Mouse (Mus musculus) testis, adult 2 months (tissue): ENCODE measurements around the gene Cnot10. TPM values are rescaled to one million over a fixed set of nuclear protein-coding genes. Genes with fewer than 3 reads are reported as not detected.

Experiments used
- H3K27ac ChIP-seq: fragments of 200-500 bp; 2 replicates; pipeline ENCODE4 v1.5.1; 2012; ENCODE audit warnings: low read depth, low read length; ENCODE audit not compliant: control insufficient read depth, insufficient read depth
- H3K27me3 ChIP-seq: fragments of 200-500 bp; 2 replicates; pipeline ENCODE4 v1.6.1; 2012; ENCODE audit warnings: mild to moderate bottlenecking, low read length, moderate library complexity; ENCODE audit not compliant: control insufficient read depth, insufficient read depth
- H3K36me3 ChIP-seq: fragments of 200-500 bp; 2 replicates; pipeline ENCODE4 v1.6.1; 2012; ENCODE audit warnings: mild to moderate bottlenecking, low read length; ENCODE audit not compliant: control insufficient read depth, insufficient read depth
- H3K4me1 ChIP-seq: fragments of 200-500 bp; 2 replicates; pipeline ENCODE4 v1.6.1; 2012; ENCODE audit warnings: low read length; ENCODE audit not compliant: control insufficient read depth, insufficient read depth
- H3K4me3 ChIP-seq: fragments of 200-500 bp; 2 replicates; pipeline ENCODE4 v1.5.1; 2012; ENCODE audit warnings: low read depth, mild to moderate bottlenecking, low read length, moderate library complexity, mixed read lengths; ENCODE audit not compliant: control insufficient read depth
- CTCF ChIP-seq: fragments of 200-500 bp; IDR thresholded peaks from 2 replicates; pipeline ENCODE4 v1.5.1; 2012; ENCODE audit warnings: low read depth, mild to moderate bottlenecking, inconsistent platforms, low read length, moderate library complexity; ENCODE audit not compliant: control insufficient read depth, insufficient read depth, insufficient replicate concordance
- POLR2A ChIP-seq: fragments of 200-500 bp; IDR thresholded peaks from 2 replicates; pipeline ENCODE4 v1.6.1; 2012; ENCODE audit warnings: low read depth, mild to moderate bottlenecking, inconsistent platforms, low read length, moderate library complexity; ENCODE audit not compliant: control insufficient read depth
- polyA plus RNA-seq: library from polyadenylated mRNA; depleted of rRNA; stranded (reverse); fragments of >200 nt; gene quantifications from 2 replicates; pipeline ENCODE4 v1.2.3, GENCODE M21; 2012; rRNA removed

The Cnot10 gene
- polyA plus RNA-seq, 1 experiment: 40.1 TPM

DNA sequence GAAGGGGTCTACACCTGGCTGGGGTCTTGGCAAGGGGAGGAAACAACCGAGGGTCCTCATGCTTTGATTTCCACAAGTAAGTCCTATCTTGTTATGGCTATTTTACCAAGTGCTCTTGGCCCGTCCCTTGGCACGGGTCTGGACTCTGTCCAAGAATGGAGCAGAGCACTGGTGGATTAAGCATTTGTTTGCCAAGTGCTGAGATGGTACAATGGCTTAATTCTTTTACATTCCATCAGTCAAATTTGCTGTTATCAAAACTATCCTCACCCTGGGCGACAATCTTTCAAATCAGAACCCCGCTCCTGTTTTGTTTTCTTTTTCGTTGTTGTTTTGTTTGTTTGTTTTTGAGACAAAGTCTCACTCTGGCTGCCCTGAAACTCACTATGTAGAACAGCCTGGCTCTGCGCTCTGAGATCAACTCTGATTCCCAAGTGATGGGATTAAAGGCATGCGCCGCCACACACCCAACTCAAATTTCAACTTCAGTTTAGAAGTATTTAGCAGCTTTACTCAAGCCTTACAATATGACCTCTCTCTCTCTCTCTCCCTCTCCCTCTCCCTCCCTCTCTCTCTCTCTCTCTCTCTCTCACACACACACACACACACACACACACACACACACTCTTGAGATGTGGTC is 95.1 kb downstream of the Cnot10 start:
- Histone ChIP-seq H3K4me3 (no peak overlapping the region), H3K36me3 (no peaks in the 10 kb centered on the region), H3K4me1 (peaks cover 5% of the 10 kb centered on the region; the same call in 1 of the 2 replicates), H3K27ac (no peak overlapping the region), H3K27me3 (no peaks in the 10 kb centered on the region)
- TF ChIP-seq POLR2A: no peak
- TF ChIP-seq CTCF: no peak

- H3K27me3 ChIP-seq: no peaks in the 10 kb centered on the region
- TF ChIP-seq CTCF: no peak
- no peak for TF ChIP-seq POLR2A
- H3K4me1 ChIP-seq: peaks cover 5% of the 10 kb centered on the region; the same call in 1 of the 2 replicates
- H3K36me3 ChIP-seq: no peaks in the 10 kb centered on the region
- no peak overlapping the region for H3K27ac ChIP-seq
- no peak overlapping the region for H3K4me3 ChIP-seq
Measured at GRCm38 (mm10) chr9:114543882-114544753, 95.9 kb downstream of the Cnot10 start.

DNA sequence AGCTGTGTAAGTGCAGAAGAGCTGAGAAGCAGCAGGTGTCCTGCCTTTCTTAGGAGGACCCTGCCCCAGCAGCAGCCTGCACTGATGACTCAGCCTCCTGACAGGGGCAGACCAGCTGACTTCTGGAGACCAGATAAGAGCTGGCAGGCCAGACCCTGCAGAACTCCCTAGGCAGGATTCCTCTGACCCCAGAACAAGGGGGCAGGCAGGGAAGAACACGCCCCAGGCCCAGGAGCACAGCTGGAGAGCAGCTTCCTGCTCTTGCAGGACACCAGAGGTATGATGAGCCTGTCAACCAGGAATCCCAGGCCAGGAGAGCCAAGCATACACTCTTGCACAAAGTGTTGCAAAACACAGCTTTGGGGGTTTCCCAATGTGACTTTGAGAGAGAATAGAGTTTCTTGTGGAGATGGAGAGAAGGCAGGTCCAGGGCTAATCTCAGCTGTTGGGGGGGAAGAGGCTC is 98.7 kb downstream of the Cnot10 start:
- no peak for TF ChIP-seq CTCF
- no peak for TF ChIP-seq POLR2A
- Histone ChIP-seq H3K36me3 (no peaks in the 10 kb centered on the region), H3K4me3 (no peak overlapping the region), H3K4me1 (peaks cover 1% of the 10 kb centered on the region; the same call in 1 of the 2 replicates), H3K27ac (no peak overlapping the region), H3K27me3 (no peaks in the 10 kb centered on the region)

GRCm38 (mm10) chr9:114538996-114539563 is 100.9 kb downstream of the Cnot10 start:
- Histone ChIP-seq H3K4me1 (no peaks in the 10 kb centered on the region), H3K27ac (no peak overlapping the region), H3K36me3 (no peaks in the 10 kb centered on the region), H3K4me3 (no peak overlapping the region), H3K27me3 (no peaks in the 10 kb centered on the region)
- TF ChIP-seq CTCF (no peak), POLR2A (no peak)

DNA sequence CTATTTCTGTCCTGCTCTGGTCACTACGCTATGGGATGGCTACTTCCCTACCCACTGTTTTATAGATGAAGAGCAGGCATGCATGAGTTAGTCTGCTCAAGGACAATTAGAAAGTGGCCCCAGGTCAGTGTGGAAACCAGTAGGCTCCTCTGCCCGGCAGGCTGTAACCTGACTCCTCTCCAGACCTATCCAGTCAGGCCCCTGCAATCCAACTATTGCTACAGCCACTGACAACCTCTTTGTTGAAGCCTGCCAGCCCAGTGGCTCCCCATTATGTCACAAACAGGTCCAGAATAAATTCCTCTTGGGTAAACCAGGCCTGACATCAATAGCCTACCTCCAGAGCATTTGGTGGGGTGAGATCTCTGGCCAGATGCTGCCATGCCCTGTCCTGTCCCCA is 103.4 kb downstream of the Cnot10 start:
- no peaks in the 10 kb centered on the region for H3K4me1 ChIP-seq
- no peak overlapping the region for H3K4me3 ChIP-seq
- no peaks in the 10 kb centered on the region for H3K27me3 ChIP-seq

More for the DNA sequence above, 103.4 kb downstream of the Cnot10 start:
- Histone ChIP-seq H3K27ac (no peak overlapping the region), H3K36me3 (no peaks in the 10 kb centered on the region)
- TF ChIP-seq POLR2A: no peak
- no peak for TF ChIP-seq CTCF

Other genes with a start within 250 kb of the Cnot10 start
- gene Crtap, start 249.5 kb downstream of the Cnot10 start, polyA plus RNA-seq: 29.7 and 35.2 TPM in 2 replicates
- gene Glb1, start 239.1 kb downstream of the Cnot10 start, polyA plus RNA-seq: 18.0 and 19.5 TPM in 2 replicates
- 1.2 TPM in 2 replicates for gene Tmppe, start 239.1 kb downstream of the Cnot10 start, polyA plus RNA-seq
- gene Ccr4, start 135.3 kb downstream of the Cnot10 start, polyA plus RNA-seq: 8.7 and 9.2 TPM in 2 replicates
- gene C130032M10Rik, start 124.5 kb downstream of the Cnot10 start, polyA plus RNA-seq: not detected in 2 replicates
- 0.78 and 0.82 TPM in 2 replicates for gene Trim71, start 75.8 kb downstream of the Cnot10 start, polyA plus RNA-seq
- gene Dync1li1, start 48.6 kb upstream of the Cnot10 start, polyA plus RNA-seq: 3.8 and 4.7 TPM in 2 replicates
- 19.5 and 25.9 TPM in 2 replicates for gene Cmtm6, start 90.9 kb upstream of the Cnot10 start, polyA plus RNA-seq
- 6.8 and 10.1 TPM in 2 replicates for gene Cmtm7, start 141.7 kb upstream of the Cnot10 start, polyA plus RNA-seq
- gene Cmtm8, start 204.0 kb upstream of the Cnot10 start, polyA plus RNA-seq: 1.7 and 2.1 TPM in 2 replicates